ENCODE assay signal across 28 mouse cellular contexts in genomic region chr2:121127536-121127935, GRCm38 (mm10). TPM values are rescaled to one million over a fixed set of nuclear protein-coding genes. Genes with fewer than 3 reads are reported as not detected.
DNase-seq lines count a peak whose midpoint lies in the region; ATAC-seq lines count a peak whose summit lies in the region.
"Had no signal": no experiment of that assay in that cellular context is flagged by ENCODE, and none has a peak within 500 bp of the region (broad histone marks: within the 10 kb centered on the region; RNA-seq: fewer than 3 reads in every experiment).

No protein-coding gene starts in this region.

- ATAC-seq in kidney, embryonic 16.5 days (ENCODE audit: low FRiP score, low TSS enrichment) = no peak
- ATAC-seq in hindbrain, embryonic 13.5 days (ENCODE audit: low FRiP score) = no peak
- ATAC-seq: forebrain, embryonic 15.5 days; hindbrain, postnatal 0 days had no signal

- DNase-seq in kidney, adult 9 months = peak; percentile 42
- no peak for DNase-seq in kidney, postnatal 4 days
- DNase-seq in kidney, postnatal 36 days = peak; percentile 31 to 67
- peak; percentile 26 for DNase-seq in NIH3T3 (ENCODE audit: low read depth)
- DNase-seq: adrenal gland, adult 2 months; adrenal gland, postnatal 14 days; cerebellum, adult 11 months; cerebellum, adult 2 months; cerebellum, adult 9-11 months; cerebellum, postnatal 25 days; embryo, embryonic 11 days; gastrocnemius, postnatal 25 days; heart, adult 18-20 months; heart, postnatal 10 days; heart, postnatal 36 days had no signal

- H3K9ac ChIP-seq in kidney, embryonic 16.5 days (replicated peaks; ENCODE audit: low read length) = no peak overlapping the region
- H3K9ac ChIP-seq in hindbrain, embryonic 13.5 days = no peak overlapping the region
- H3K9ac ChIP-seq: embryonic facial prominence, embryonic 13.5 days; forebrain, embryonic 12.5 days; forebrain, embryonic 15.5 days; heart, embryonic 12.5 days; heart, embryonic 15.5 days; hindbrain, embryonic 14.5 days had no signal

- H3K27ac ChIP-seq in kidney, embryonic 16.5 days (ENCODE audit: low read length) = no peak overlapping the region
- no peak overlapping the region for H3K27ac ChIP-seq in hindbrain, embryonic 13.5 days
- H3K27ac ChIP-seq: embryonic facial prominence, embryonic 10.5 days; embryonic facial prominence, embryonic 13.5 days; forebrain, embryonic 12.5 days; forebrain, embryonic 15.5 days; heart, embryonic 15.5 days; hindbrain, embryonic 10.5 days; hindbrain, embryonic 14.5 days; hindbrain, postnatal 0 days had no signal

- no peak overlapping the region for H3K4me2 ChIP-seq in kidney, embryonic 16.5 days (replicated peaks; ENCODE audit: low read depth, low read length)
- H3K4me2 ChIP-seq in hindbrain, embryonic 13.5 days = no peak overlapping the region
- H3K4me2 ChIP-seq: embryonic facial prominence, embryonic 13.5 days; forebrain, embryonic 12.5 days; forebrain, embryonic 15.5 days; heart, embryonic 12.5 days; heart, embryonic 15.5 days; hindbrain, embryonic 14.5 days had no signal

- no peaks in the 10 kb centered on the region for H3K27me3 ChIP-seq in kidney, embryonic 16.5 days (ENCODE audit: insufficient read depth, low read length)
- H3K27me3 ChIP-seq in hindbrain, embryonic 13.5 days = no peaks in the 10 kb centered on the region
- H3K27me3 ChIP-seq: embryonic facial prominence, embryonic 13.5 days; forebrain, embryonic 12.5 days; forebrain, embryonic 15.5 days; heart, embryonic 12.5 days; heart, embryonic 15.5 days had no signal

- no peak overlapping the region for H3K4me3 ChIP-seq in kidney, embryonic 16.5 days (ENCODE audit: low read length)
- H3K4me3 ChIP-seq in hindbrain, embryonic 13.5 days = no peak overlapping the region
- H3K4me3 ChIP-seq: embryonic facial prominence, embryonic 10.5 days; embryonic facial prominence, embryonic 13.5 days; erythroblast, embryonic 14.5 days; forebrain, embryonic 12.5 days; forebrain, embryonic 15.5 days; heart, embryonic 12.5 days; heart, embryonic 15.5 days; hindbrain, embryonic 10.5 days had no signal

- H3K4me1 ChIP-seq in kidney, embryonic 16.5 days (ENCODE audit: insufficient read depth, low read length) = no peaks in the 10 kb centered on the region
- no peaks in the 10 kb centered on the region for H3K4me1 ChIP-seq in hindbrain, embryonic 13.5 days (replicated peaks)
- H3K4me1 ChIP-seq: embryonic facial prominence, embryonic 10.5 days; embryonic facial prominence, embryonic 13.5 days; forebrain, embryonic 12.5 days; forebrain, embryonic 15.5 days; heart, embryonic 12.5 days; heart, embryonic 15.5 days; hindbrain, embryonic 10.5 days had no signal

- H3K36me3 ChIP-seq in kidney, embryonic 16.5 days (ENCODE audit: insufficient read depth, low read length) = no peaks in the 10 kb centered on the region
- H3K36me3 ChIP-seq in hindbrain, embryonic 13.5 days = no peaks in the 10 kb centered on the region
- H3K36me3 ChIP-seq: embryonic facial prominence, embryonic 10.5 days; embryonic facial prominence, embryonic 13.5 days; forebrain, embryonic 12.5 days; forebrain, embryonic 15.5 days; heart, embryonic 12.5 days; heart, embryonic 15.5 days; hindbrain, embryonic 10.5 days had no signal

- H3K9me3 ChIP-seq in kidney, embryonic 16.5 days (ENCODE audit: low read length) = no peaks in the 10 kb centered on the region
- H3K9me3 ChIP-seq in hindbrain, embryonic 13.5 days = no peaks in the 10 kb centered on the region
- H3K9me3 ChIP-seq: embryonic facial prominence, embryonic 10.5 days; embryonic facial prominence, embryonic 13.5 days; forebrain, embryonic 12.5 days; forebrain, embryonic 15.5 days; heart, embryonic 12.5 days; heart, embryonic 15.5 days; hindbrain, embryonic 10.5 days had no signal

- WGBS in kidney, embryonic 16.5 days = 63% methylated on average over 1 of the region's 1 CpGs
- 88% methylated on average over 1 of the region's 1 CpGs for WGBS in hindbrain, embryonic 13.5 days

RNA-seq across cellular contexts. Expression of gene Adal, which starts 12.7 kb away (rescaled TPM):
- 23.9 and 26.2 TPM in 2 replicates for polyA plus RNA-seq in kidney, embryonic 16.5 days (2015; fragmentation: Nextera tagmentation; extraction: Ambion mirVana)
- polyA plus RNA-seq in hindbrain, embryonic 13.5 days (2015; fragmentation: Nextera tagmentation; extraction: Ambion mirVana) = 32.0 and 33.0 TPM in 2 replicates

RNA-seq across cellular contexts. Expression of gene Lcmt2, which starts 12.9 kb away (rescaled TPM):
- polyA plus RNA-seq in kidney, embryonic 16.5 days (2015; fragmentation: Nextera tagmentation; extraction: Ambion mirVana) = 26.3 and 28.4 TPM in 2 replicates
- 23.9 and 24.5 TPM in 2 replicates for polyA plus RNA-seq in hindbrain, embryonic 13.5 days (2015; fragmentation: Nextera tagmentation; extraction: Ambion mirVana)

RNA-seq across cellular contexts. Expression of gene Tgm7, which starts 17.9 kb away (rescaled TPM):
- polyA plus RNA-seq in kidney, embryonic 16.5 days (2015; fragmentation: Nextera tagmentation; extraction: Ambion mirVana) = 0.28 and 0.30 TPM in 2 replicates
- polyA plus RNA-seq in hindbrain, embryonic 13.5 days (2015; fragmentation: Nextera tagmentation; extraction: Ambion mirVana) = not detected in 2 replicates
- polyA plus RNA-seq: adrenal gland, adult 2 months; embryonic facial prominence, embryonic 10.5 days; embryonic facial prominence, embryonic 13.5 days; erythroblast, embryonic 14.5 days; forebrain, embryonic 12.5 days; forebrain, embryonic 15.5 days; gonadal fat pad, adult 2 months; heart, embryonic 12.5 days; heart, embryonic 15.5 days; hindbrain, embryonic 10.5 days; hindbrain, embryonic 14.5 days; hindbrain, postnatal 0 days had no signal

RNA-seq across cellular contexts. Expression of gene Tgm5, which starts 41.9 kb away (rescaled TPM):
- polyA plus RNA-seq in kidney, embryonic 16.5 days (2015; fragmentation: Nextera tagmentation; extraction: Ambion mirVana) = 5.6 and 6.7 TPM in 2 replicates
- polyA plus RNA-seq in hindbrain, embryonic 13.5 days (2015; fragmentation: Nextera tagmentation; extraction: Ambion mirVana) = 0.09 TPM in 1 of 2 replicates, not detected in the other
- polyA plus RNA-seq: adrenal gland, adult 2 months; embryonic facial prominence, embryonic 10.5 days; embryonic facial prominence, embryonic 13.5 days; erythroblast, embryonic 14.5 days; forebrain, embryonic 12.5 days; forebrain, embryonic 15.5 days; heart, embryonic 12.5 days; heart, embryonic 15.5 days; hindbrain, embryonic 10.5 days had no signal

RNA-seq across cellular contexts. Expression of gene Tubgcp4, which starts 42.9 kb away (rescaled TPM):
- 56.9 and 69.4 TPM in 2 replicates for polyA plus RNA-seq in kidney, embryonic 16.5 days (2015; fragmentation: Nextera tagmentation; extraction: Ambion mirVana)
- 55.4 and 56.3 TPM in 2 replicates for polyA plus RNA-seq in hindbrain, embryonic 13.5 days (2015; fragmentation: Nextera tagmentation; extraction: Ambion mirVana)

Comparison
In these comparisons a context has a peak if more than half of its experiments do, and no peak if none do; other contexts are left out.
1. DNase-seq: peak in kidney, adult 9 months (single experiment), kidney, postnatal 36 days (2 of 2) and NIH3T3 (single experiment); none in kidney, postnatal 4 days (0 of 2).